Mouse (Mus musculus): ENCODE results near the gene Hes1. TPM values are rescaled to one million over a fixed set of nuclear protein-coding genes. Genes with fewer than 3 reads are reported as not detected.
"Not testable (repeated sequence)": the region's sequence is repeated elsewhere in the genome, so short reads cannot be mapped to it uniquely, and the experiment has no call there.

Hes1 gene
- total RNA-seq, 2 experiments from 2014 or later: 18.1 to 18.3 TPM

- no peak for DNase-seq (ENCODE audit: low spot score in 2 of 2)
- intact Hi-C loops (cut with DNase I): no loop called here
Observed at GRCm38 (mm10) chr16:30105476-30105875, 41.3 kb downstream of the Hes1 start.

- intact Hi-C loops (cut with DNase I); DNase-seq (ENCODE audit: low spot score in 2 of 2): not testable (repeated sequence)
Observed at GRCm38 (mm10) chr16:30108167-30108566, 44.0 kb downstream of the Hes1 start.

- no peak for DNase-seq (ENCODE audit: low spot score in 2 of 2)
- intact Hi-C loops (cut with DNase I): no loop called here
Observed at GRCm38 (mm10) chr16:30110466-30110865, 46.3 kb downstream of the Hes1 start.

- intact Hi-C loops (cut with DNase I): no loop called here
Observed at GRCm38 (mm10) chr16:30111069-30111468, 46.9 kb downstream of the Hes1 start.

GRCm38 (mm10) chr16:30111566-30111965 lies 47.4 kb downstream of the Hes1 start:
- DNase-seq (ENCODE audit: low spot score in 2 of 2): no peak
- intact Hi-C loops (cut with DNase I): no loop called here

More at GRCm38 (mm10) chr16:30111069-30111468, 46.9 kb downstream of the Hes1 start:
- no peak for DNase-seq (ENCODE audit: low spot score in 2 of 2)

- intact Hi-C loops (cut with DNase I): loop anchor here (1.0 kb wide), 1 partner anchor 27 kb away; no protein-coding TSS in a partner anchor
- DNase-seq (ENCODE audit: low spot score in 2 of 2): no peak
Observed at GRCm38 (mm10) chr16:30113170-30113569, 49.0 kb downstream of the Hes1 start.

GRCm38 (mm10) chr16:30113800-30114199 lies 49.6 kb downstream of the Hes1 start:
- no peak for DNase-seq (ENCODE audit: low spot score in 2 of 2)
- intact Hi-C loops (cut with DNase I): loop anchor here (1.0 kb wide), 1 partner anchor 27 kb away; no protein-coding TSS in a partner anchor

- intact Hi-C loops (cut with DNase I): no loop called here
- DNase-seq (ENCODE audit: low spot score in 2 of 2): no peak
Observed at GRCm38 (mm10) chr16:30114451-30114850, 50.3 kb downstream of the Hes1 start.

Other genes starting within 250 kb of the Hes1 start
- not detected for gene Cpn2, start 203.1 kb downstream of the Hes1 start, total RNA-seq (2021)
- not detected for gene Lrrc15, start 218.9 kb downstream of the Hes1 start, total RNA-seq (2021)
- gene Gp5, start 246.4 kb downstream of the Hes1 start, total RNA-seq (2021): 1 to 10 TPM in 1 of 2 experiments, under 1 TPM in 1; 0.99 to 1.2 TPM

Measured in left cerebral cortex, postnatal 36 days (tissue).